Mouse (Mus musculus): ENCODE measurements around the gene Ece1.

DNA sequence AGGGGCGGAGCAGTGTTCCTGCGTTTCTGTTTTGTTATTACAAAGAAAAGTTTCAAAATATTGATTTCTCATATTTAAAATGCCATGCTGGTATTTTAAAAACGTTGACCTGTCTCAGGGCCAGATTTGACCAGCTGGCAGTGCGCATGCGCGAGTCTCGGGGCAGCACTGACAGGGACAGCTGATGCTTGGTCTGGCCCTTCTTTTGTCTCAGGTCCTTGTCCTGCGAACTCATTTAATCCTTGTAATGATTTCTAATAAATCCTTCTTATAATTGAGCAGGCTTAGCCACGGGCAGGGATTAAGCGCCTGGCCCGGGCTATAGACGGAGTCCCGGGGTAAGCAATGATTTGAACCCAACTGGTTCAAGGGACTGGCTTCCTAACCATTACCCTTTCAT lies 40.2 kb downstream of the Ece1 start:
- TF ChIP-seq CTCF (IDR thresholded peaks at IDR 0.05; ENCODE audit: low read depth) (no peak), EP300 (IDR thresholded peaks at IDR 0.05; ENCODE audit: low read depth) (no peak)
